Mouse (Mus musculus) cerebral cortex, adult 2 months (tissue): ENCODE results near the gene Map4k1.

Experiments used
- whole genome bisulfite sequencing: fragments of 180-500 bp; shearing (Covaris S2); methylation state at CpG from one replicate; pipeline ENCODE4 v1.1.7; 2018; 5-methylcytosine and 5-hydroxymethylcytosine counted together

The Map4k1 gene

DNA sequence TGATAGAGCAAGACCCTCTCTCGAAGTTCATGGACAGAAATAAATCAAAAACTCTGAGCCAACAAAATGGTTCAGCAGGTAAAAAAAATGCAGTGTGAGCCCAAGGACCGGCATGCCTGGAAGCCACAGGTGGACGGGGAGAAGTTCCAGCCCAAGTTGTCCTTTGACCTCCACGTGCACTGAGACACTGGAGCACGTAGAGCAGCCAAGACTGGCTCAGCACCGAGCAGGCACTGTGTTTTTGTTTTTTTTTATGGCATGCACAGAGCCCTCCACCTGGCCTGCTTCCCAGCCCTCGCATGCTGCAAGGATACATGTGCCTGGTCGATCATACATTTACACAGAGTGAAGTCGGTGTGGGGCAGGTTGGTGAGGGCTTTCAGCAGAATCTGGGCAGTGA is 4.3 kb upstream of the Map4k1 start:
- WGBS = 79% methylated on average over 9 of the region's 9 CpGs

GRCm38 (mm10) chr7:28982274-28983013 is 594 bp downstream of the Map4k1 start:
- WGBS = 13% methylated on average over 19 of the region's 19 CpGs

DNA sequence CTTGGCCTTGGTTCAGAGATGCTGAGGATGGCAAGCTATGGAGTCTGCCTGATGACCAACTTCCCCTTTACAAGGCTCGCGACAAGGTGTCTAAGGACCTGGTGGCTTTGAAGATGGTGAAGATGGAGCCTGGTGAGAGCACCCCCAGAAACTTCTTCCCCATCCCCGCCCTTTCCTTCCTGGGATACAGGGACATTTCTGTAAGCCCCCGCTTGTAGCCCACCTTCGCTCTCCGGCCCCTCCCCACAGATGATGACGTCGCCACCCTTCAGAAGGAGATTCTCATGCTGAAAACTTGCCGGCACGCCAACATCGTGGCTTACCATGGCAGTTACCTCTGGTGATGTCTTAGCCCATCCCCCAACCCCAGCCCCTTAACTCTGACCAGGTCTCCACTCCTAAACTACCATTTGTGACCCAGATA is 1.3 kb downstream of the Map4k1 start:
- WGBS = 63% methylated on average over 11 of the region's 11 CpGs

DNA sequence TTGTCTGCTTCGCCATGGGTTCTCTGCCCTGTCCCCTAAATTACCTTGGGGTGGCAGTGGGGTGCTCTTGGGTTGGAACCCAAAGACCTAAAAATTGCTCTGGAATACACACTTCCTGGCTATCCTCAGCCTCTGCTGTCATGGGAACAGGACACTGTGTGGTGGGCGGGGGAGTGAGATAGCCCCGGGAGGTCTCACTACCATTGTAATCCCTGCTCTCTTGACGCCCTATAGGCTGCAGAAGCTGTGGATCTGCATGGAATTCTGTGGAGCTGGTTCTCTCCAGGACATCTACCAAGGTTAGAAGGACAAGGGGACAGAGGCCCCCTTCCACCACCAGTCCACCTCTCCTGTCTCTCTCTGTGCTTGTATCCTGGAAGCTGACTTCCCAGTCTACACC is 2.0 kb downstream of the Map4k1 start:
- WGBS = 73% methylated on average over 4 of the region's 4 CpGs

DNA sequence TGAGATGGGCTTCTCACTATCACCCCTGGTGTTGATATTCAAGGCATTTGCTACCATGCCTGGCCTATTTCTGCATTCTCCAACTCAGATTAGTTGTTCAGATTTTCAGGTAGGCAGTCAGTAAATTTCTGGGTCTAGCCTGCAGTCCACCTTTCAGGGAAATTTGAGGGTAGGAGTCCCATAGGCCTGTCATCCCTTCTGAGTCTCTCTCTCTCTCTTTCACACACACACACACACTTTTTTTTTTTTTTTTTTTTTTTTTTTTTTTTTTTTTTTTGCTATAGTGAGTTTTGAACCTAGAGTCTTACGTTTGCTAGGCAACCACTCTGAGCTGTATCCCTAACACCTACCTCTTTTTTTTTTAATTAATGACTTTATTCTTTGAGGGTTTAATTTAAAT is 2.6 kb downstream of the Map4k1 start:
- 100% methylated on average over 1 of the region's 1 CpGs for WGBS

DNA sequence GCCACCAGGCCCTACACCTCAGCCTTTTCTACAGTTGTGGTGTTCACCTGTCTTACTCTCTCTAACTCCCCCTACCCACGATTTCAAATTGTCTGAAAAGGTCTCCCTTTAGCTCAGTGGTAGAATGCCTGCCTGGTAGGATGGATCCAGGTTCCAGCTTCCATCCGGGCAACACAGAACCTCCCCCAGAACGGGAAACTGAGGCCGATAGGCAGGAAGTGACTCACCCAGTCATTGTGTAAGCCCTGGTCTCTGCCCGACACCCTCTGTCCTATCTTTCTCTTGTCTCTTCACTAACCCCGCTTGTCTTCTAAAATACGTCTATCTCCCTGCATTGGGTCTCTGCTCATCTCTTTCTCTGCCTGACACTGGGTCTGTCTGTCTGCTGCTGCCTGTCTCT is 3.4 kb downstream of the Map4k1 start:
- WGBS = 88% methylated on average over 7 of the region's 7 CpGs

DNA sequence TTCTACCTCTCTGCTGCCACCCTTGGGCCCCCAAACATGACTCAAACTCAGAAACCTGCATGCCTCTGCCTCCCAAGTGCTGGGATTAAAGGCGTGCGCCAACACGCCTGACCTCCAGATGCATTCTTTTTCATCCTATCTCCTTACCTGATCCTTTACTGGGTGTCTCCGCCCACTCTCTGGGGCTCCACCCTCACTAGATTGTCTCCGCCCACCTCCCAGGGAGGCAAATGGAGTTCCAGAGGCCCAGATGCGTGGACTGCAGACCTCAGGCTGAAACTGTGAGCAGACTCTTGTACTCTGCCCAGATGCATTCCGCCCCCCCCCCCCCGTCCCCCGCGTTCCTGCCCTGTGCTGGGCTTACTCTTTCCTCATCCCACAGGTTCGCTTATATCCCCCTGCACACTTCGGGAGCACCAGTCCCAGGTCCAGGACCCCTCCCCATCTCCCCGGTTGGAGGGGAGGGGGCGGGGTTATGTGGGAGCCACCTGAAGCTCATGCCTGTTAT is 9.0 kb downstream of the Map4k1 start:
- WGBS = 65% methylated on average over 14 of the region's 14 CpGs

- 75% methylated on average over 5 of the region's 5 CpGs for WGBS
These were observed 9.8 kb downstream of the Map4k1 start for GRCm38 (mm10) chr7:28991616-28992015.

DNA sequence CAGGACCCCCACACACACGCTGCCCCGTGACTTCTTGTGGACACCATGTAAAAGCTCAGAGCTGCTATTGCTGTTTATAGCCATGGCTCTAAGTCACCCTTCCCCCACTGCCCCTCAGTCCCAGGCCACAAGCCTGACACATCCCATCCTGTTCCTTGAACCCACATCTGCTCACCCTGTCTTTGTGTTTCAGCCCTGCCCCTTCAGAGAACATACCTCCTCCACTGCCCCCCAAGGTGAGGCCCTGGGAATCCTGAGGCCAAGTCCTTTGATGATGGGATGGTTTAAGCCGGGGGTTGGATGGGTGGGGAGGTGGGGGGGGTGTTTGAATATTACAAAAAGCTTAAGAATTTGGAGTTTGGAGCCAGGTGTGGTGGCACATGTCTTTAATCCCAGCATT is 11.1 kb downstream of the Map4k1 start:
- WGBS = 87% methylated on average over 3 of the region's 3 CpGs

DNA sequence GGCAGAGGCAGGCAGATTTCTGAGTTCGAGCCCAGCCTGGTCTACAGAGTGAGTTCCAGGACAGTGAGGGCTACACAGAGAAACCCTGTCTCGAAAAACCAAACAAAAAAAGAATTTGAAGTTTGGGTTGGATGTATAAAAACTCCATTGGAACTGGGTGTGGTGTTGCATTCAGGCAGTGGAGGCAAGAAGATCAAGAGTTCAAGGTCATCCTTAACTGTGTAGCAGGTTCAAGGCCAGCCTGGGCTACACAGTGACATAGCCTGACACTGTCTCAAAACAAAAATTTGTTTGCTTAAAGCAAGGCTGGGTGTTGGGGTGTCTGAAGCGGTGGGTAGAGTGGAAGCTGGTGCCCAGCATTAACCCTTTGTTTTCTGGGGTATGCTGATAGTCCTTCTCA is 11.6 kb downstream of the Map4k1 start:
- WGBS = 82% methylated on average over 3 of the region's 3 CpGs

GRCm38 (mm10) chr7:29000651-29001605 is 19.1 kb downstream of the Map4k1 start:
- WGBS = 9% methylated on average over 43 of the region's 43 CpGs

DNA sequence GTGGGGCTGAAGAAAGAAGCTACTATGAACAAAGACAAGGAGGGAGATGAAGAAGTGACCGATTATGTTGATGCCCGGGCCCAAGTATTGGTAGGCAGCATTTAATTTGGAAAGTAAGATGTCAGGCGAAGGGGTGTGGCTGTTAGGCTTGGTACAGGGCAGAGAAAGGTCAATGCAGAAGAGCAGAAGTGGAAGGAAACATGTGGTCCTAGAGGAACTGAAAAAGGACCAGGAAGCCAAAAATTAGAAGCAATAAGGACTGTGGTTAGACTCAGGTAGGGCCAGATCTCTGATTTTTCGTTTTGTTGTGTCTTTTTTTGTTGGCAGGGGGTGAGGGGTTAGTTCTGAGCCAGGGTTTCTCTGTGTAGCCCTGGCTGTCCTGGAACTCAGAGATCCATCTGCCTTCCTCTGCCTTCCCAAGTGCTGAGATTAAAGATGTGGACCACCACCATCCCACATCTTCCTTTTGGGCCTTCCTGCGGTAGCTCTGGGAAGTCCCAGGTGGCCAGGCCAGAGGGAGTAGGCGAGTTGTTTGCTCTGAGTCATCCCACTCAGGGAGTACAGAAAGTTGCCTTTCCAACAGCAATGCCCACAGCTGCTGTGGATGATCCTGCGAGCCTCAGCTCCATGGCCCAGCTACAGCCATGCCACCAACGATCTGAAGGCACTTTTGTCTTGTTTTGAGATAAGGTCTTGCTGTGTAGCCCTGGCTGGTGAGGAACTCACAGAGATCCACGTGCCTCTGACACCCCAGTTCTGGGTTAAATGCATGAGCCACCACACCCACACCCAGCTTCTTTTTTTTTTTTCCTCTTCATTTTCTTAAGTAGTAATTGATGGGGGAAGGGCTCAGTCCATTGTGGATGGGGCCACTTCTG is 25.6 kb downstream of the Map4k1 start:
- WGBS = 73% methylated on average over 9 of the region's 9 CpGs

DNA sequence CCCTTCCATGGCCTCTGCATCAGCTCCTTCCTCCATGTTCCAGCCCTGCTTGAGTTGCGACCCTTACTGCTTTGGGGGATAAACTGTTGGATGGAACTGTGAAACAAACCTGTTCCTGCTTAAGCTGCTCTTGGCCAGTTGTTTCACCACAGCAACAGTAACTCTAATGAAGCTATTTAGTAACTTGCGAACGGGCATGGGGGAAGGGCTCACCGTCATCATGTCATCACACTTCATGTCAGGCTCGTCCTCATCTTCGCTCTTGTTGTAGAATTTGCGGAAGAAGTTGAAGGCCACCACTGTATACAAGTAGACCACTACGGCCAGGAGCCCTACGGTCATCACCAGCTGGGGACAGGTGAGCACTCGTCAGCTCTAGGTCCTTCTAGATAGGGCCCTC is 26.3 kb downstream of the Map4k1 start:
- WGBS = 97% methylated on average over 10 of the region's 10 CpGs

- 75% methylated on average over 9 of the region's 9 CpGs for WGBS
These were observed 26.9 kb downstream of the Map4k1 start for GRCm38 (mm10) chr7:29008714-29009113.

DNA sequence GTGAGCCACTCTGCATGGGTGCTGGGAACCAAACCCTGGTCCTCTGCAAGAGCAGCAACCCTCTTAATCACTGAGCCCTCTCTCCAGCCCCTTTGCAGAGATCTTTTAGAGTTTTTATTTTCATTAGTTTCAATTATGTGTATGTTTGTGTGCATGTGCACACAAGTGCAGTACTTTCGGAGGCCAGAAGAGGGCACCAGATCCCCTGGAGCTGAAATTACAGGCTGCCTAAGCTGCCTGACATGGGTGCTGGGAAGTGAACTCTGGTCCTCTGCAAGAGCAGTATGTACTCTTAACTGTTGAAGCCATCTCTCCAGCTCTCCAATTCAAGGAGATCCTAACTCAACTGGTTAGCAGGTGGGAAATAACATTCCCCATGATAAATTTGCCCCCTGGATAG is 33.1 kb downstream of the Map4k1 start:
- 92% methylated on average over 1 of the region's 1 CpGs for WGBS

DNA sequence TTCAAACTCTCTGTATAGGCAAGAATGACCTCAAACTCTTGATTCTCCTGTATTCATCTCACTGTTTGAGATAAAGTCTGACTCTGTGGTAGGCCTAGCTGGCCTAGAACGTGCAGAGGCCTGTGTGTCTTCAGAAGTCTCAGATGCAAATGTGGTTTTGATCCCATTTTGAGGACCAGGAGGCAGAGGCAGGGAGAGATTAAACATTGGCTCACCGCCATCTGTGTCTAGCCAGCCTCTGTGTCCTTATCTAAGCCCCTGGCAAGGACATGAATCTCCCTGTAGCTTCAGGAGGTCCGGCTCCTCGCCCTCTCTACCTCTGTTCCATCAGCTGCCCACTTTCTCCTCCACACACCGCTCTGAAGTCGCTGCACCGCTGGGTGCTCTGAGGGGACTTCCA is 34.6 kb downstream of the Map4k1 start:
- WGBS = 89% methylated on average over 7 of the region's 7 CpGs

GRCm38 (mm10) chr7:29017222-29017621 is 35.4 kb downstream of the Map4k1 start:
- 92% methylated on average over 7 of the region's 7 CpGs for WGBS

GRCm38 (mm10) chr7:29019447-29020220 is 37.8 kb downstream of the Map4k1 start:
- WGBS = 8% methylated on average over 88 of the region's 88 CpGs

- 61% methylated on average over 8 of the region's 8 CpGs for WGBS
These were observed 40.6 kb downstream of the Map4k1 start for GRCm38 (mm10) chr7:29022479-29022878.

DNA sequence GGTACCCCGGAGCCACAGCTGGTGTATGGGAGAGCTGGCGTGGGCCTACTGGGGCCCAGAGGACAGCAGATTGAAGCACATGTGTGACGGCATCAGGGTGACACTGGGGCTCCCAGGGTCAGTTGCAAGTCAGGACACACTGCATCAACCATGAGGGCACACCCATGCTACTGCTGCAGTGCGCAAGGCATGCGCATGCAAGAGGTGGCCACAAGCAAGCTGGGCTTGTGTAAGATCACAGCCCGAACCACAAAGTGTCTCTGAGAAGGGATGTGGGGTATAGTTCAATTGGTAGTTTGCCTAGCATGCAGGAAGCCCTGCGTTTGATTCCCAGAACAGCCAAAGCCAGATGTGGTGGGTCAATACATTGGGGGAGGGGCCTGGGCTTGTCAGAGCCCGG is 41.7 kb downstream of the Map4k1 start:
- WGBS = 97% methylated on average over 8 of the region's 8 CpGs

DNA sequence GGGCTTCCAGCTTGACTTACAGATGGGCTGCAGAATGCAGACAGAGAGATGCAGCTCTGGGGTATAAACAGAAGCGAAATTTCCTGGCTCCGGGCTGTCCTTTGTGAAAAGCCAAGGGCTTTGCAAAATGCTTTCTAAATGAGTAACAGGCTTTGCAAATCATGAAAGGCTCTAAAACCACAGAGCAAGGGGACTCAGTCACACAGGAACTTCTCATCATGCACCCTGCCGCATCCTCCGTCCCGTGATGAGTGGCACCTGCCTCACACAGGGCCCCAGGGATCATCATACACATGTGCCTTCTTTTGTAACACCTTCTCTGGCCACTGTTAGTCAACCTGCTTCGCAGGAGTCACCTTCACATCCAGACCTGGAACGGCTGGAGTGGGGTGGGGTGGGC is 43.7 kb downstream of the Map4k1 start:
- 70% methylated on average over 7 of the region's 7 CpGs for WGBS
